Mouse (Mus musculus) embryonic facial prominence, embryonic 13.5 days (tissue): ENCODE measurements around the gene Ccdc85a. TPM values are rescaled to one million over a fixed set of nuclear protein-coding genes. Genes with fewer than 3 reads are reported as not detected.

Experiments used
- polyA plus RNA-seq: library from polyadenylated mRNA; unstranded; fragments of >200 nt; fragmentation: Nextera tagmentation; extraction: Ambion mirVana; gene quantifications from 2 replicates; pipeline ENCODE4 v1.2.1, GENCODE M21; 2015

Gene Ccdc85a
- polyA plus RNA-seq, 1 experiment from 2014 or later: 2.6 TPM

Other genes starting within 250 kb of the Ccdc85a start
- gene Gm6685, start 244.5 kb downstream of the Ccdc85a start, polyA plus RNA-seq: not detected in 2 replicates